Mouse (Mus musculus) heart, postnatal 10 days (tissue): ENCODE data around the gene Hbb-bs. TPM values are rescaled to one million over a fixed set of nuclear protein-coding genes. Genes with fewer than 3 reads are reported as not detected.
A peak's percentile ranks its signal among the peaks of the same experiment; 100 is the strongest.
"Not testable (repeated sequence)": the region's sequence is repeated elsewhere in the genome, so short reads cannot be mapped to it uniquely, and the experiment has no call there.

Experiments used
- DNase-seq, 2 experiments: peaks; one replicate each; pipeline ENCODE4 v3.0.0; 2021
- intact Hi-C: fragments of 180-260 bp; cut with DNase I; formaldehyde crosslinking; loops from one replicate; pipeline ENCODE4 v1.15.1; 2025
- total RNA-seq, 2 experiments: library from RNA; stranded (reverse); gene quantifications; 2 replicates each; pipeline ENCODE4 v1.2.3; 2021

Hbb-bs gene
- total RNA-seq, 2 experiments from 2014 or later, result 4,406 to 9,811 TPM

DNA sequence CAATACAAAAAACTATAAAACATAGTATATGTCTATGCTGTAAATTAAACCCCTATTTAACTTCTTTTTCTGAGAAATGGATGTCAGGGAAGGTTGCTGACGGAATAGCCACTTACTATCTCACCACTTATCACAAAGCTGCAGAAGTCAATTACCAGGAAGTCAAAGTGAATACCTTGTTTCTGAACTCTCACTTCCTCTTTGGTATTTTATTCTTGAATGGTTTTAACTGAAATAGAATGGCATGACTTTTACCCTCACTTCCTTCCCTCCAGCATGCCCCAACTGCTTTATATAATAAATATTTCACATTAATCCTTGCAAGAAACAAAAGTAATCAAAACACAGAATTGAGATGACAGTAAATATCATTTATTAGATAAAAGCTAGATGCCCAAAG lies 15.7 kb downstream of the Hbb-bs start:
- DNase-seq, result no peak
- intact Hi-C loops, result no loop called here

DNA sequence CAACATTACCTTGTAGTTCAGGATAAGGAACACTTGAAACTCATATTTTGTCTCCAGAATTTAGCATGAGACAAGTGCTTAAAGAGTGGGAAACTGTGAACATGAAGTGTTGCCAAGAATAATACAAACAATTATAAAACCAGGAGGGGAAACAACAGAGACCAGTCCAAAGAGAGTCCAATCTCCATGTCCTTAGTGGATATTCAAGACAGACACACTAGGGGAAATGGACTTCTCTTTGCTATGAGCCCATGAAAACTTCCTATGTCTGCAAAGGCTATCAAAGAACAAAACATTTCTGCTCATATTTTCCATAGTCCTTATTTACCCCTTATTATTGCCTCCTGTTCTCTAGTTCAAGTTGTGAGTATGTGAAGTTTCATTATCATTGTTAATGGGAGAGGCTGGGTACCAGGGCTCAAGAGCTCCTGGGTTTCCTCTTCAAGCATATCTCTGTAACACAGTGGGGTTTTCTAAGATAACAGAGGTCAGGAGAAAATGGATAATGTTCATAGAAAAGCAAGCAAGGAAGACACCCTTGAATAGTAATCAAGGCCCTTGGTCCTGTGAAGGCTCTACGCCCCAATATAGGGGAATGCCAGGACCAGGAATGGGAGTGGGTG lies 16.6 kb downstream of the Hbb-bs start:
- intact Hi-C loops, result no loop called here
- no peak for DNase-seq

DNA sequence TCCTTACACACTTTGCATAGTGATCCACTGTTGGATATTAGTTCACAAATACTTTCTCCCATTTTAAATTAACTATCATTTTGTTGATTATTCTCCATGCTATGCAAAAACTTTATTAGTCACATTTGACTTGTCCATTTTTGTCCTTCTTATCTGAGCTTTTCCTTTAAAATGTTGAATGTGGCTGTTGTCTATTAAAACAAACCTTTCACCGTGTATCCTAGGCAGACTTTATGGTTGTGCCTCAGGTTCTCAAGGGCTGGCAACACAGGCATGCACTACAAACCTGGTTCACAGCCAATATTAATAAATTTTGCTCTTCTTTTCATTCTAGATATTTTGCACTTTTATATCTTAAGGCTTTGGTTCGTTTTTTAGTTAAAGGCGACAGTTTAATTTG lies 17.1 kb downstream of the Hbb-bs start:
- intact Hi-C loops, result no loop called here
- no peak for DNase-seq

DNA sequence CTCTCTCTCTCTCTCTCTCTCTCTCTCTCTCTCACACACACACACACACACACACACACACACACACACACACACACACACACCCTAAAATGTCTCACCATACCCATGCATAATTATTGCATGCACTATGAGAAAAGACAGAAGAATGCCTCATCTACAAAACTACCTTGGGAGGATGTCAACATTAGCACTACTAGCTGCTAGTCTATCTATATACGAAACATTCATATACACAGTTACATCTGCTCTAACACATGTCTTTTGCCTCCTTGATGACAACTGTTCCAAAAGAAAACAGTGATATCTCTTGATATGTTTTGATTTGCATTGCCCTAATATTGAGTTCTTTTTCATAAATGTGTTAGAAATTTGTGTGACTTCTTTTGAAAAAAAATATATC lies 17.6 kb downstream of the Hbb-bs start:
- intact Hi-C loops, result no loop called here

DNA sequence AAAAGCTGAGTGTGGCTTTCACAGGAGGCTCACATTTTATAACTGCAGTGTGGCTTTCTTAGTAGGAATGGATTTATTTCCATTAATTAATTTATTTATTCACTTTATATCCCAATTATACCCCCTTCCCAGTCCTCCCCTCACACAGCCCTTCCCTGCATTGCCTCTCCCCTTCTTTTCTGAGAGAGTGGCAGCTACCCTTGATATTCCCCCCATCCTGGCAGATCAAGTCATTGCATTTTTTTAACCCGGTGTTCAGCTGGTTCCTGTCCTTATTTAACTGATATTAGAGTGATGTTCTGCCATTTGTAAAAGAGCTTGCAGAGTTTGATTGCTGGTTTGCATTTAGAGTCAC lies 18.1 kb downstream of the Hbb-bs start:
- DNase-seq, result no peak
- intact Hi-C loops, result no loop called here

More for the DNA sequence above, 17.6 kb downstream of the Hbb-bs start:
- no peak for DNase-seq

DNA sequence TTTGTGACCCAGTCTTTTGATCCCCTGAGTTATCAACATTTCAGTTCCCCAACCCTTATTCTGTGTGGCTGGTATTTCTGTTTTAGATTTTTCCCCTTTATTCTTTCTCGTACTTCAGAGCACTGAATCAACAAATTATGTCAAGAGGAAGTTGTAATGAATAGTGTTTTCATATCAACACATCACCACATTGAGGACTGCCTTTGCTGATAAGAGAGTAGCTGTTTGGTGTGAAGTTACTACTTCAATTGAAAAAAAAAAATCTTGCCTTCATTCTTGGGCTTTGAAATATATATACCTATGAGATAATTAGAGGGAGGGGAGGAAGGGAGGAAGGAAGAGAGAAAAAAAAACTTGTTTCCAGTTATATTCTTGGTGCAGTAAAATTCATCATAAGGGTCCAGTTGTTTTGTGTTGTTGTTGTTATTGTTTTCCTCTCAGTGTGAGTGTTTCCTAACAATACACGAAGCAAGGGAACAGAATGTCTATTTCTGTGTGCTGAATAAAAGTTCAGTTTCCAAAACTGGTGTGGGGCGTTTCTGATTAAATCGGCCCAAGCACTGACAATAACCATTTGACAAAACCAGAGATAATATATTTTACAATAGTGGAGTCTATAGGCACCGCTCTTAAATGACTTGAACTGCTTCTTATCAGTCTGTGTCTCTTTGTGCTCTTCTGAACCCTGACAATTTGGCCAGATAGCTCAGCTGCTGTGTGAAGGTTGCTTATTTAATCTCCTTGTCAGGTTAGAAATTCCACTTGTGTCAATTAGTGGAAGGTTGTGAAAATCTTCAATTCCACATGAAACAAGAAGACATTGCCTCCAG lies 18.7 kb downstream of the Hbb-bs start:
- intact Hi-C loops, result no loop called here
- DNase-seq, result no peak

DNA sequence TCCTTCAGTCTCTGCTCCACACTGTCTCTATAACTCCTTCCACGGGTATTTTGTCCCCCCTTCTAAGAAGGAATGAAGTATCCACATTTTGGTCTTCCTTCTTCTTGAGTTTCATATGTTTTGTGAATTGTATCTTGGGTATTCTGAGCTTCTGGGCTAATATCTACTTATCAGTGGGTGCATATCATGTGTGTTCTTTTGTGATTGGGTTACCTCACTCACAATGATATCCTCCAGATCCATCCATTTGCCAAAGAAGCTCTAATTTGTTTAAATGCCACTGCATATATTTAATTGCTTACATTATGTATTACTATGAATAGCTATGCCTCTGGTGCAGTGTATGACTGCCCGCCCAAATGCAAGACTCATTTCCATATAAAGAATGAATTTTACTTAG lies 19.8 kb downstream of the Hbb-bs start:
- intact Hi-C loops, DNase-seq: not testable (repeated sequence)

DNA sequence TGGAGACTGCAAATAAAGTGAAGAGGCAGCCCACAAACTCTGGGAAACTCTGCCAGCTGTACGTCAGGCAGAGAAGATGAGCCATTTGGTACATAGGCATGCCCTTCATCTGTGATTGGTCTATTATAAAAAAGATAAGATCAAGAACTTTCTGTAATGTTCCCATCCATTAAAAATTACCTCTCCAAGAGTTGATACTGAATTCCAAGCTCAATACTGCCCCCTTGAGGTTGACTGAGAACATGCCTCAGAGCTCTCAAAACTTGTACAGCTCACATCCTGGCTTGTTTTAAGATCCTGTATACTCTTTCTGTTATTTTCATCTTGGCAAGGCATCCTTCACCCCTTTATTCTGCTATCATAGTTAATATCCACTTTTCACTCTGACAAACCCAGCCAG lies 21.0 kb downstream of the Hbb-bs start:
- peak; percentile 2 to 35 for DNase-seq
- intact Hi-C loops, result no loop called here

DNA sequence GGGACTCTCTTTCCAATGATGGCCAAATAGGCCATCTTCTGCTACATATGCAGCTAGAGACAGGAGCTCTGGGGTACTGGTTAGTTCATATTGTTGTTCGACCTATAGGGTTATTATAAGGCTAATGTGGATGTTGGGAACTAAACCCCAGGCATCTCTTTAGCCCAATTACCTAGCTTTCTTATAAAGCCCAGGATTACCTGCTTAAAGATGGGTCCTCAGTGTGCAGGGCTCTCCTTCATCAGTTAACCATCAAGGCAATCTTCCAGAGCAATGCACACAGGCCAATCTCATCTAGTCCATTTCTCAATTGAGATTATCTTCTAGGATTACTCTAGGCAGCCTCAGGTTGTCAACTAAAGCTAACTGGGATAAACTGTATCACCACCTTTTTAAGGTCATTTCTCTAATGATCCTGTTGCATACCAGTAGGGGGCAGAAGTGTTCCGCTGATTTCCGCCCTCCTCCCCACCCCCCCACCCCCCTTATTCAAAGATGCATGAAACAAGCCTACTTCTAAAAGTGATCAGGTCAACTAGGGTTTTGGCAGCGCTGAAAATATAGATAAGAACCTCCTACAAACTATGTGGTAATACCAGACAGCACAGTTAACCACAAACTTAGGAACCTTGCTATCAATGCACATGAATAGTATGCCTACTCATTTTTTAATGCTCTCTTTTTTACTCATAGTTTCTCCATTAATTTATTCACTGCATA lies 35.1 kb downstream of the Hbb-bs start:
- intact Hi-C loops, result loop anchor here (1.0 to 5.0 kb wide), 2 partner anchors 79 to 149 kb away; no protein-coding TSS in a partner anchor
- peak in 1 of 2 experiments; percentile 3 for DNase-seq

DNA sequence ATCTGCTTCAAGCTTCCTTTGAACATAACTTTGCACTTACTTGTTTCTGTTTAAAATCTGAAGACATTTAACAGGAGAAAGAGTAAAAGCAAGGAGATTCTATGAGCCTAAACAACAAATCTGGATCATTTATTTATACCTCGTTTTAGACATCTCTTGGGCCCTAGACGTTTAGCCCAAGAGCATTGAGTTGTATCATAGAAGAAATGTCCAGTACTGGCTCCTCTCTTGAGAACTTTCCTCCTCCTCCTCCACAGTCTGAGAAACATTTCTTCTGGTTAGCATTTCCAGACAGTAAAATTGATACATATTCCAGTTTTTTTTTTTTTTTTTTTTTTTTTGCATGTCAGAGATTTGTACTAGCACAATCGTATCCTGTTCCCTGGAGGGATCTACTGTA lies 36.2 kb downstream of the Hbb-bs start, which contains the start of gene Olfr67:
TSS of gene Olfr67 (minus strand) at position 101 of the 400 bp plus-strand sequence.
- intact Hi-C loops, result loop anchor here (5.0 kb wide), 1 partner anchor 81 kb away; no protein-coding TSS in a partner anchor
- no peak for DNase-seq

DNA sequence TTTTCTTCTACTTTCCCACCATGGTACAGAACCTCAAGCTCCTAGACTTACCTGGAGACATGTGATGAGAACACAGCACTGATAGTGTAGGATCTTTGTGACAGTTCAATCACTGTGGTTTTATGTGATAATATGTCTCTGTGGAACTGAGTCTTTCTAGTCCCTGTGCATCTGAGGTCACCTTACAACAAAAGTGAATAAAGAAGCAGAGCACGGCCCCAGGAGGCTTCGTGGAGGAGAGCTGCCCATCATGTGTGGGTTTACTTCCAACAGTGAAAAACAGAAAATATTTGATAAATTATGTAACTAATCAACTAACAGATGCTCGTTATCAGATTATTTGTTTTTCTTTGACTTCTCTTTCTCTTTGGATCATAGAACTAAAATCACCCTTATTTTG lies 48.3 kb downstream of the Hbb-bs start, which contains the start of gene Olfr68:
TSS of gene Olfr68 (minus strand) at position 101 of the 400 bp plus-strand sequence.
- intact Hi-C loops, result no loop called here
- no peak for DNase-seq

DNA sequence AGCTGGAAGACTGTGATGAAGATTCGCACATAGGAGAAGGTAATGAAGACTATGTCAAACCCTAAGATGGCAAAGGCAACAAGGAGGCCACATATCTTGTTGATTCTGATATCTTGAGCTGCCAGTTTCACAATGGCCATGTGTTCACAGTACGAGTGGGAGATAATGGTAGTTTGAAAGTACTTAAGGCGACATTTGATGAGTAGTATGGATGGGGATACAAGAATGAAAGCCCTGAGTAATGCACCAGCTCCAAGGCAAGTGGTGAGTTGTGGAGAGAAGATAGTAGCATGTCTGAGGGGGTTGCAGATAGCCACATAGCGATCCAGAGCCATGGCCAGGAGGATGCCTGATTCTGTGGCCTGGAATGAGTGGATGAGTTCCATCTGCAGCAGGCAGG lies 50.2 kb downstream of the Hbb-bs start:
- intact Hi-C loops, DNase-seq: not testable (repeated sequence)

Other genes with a start within 250 kb of the Hbb-bs start
- not detected for gene Olfr618, start 238.0 kb downstream of the Hbb-bs start, total RNA-seq
- not detected for gene Olfr619, start 227.5 kb downstream of the Hbb-bs start, total RNA-seq
- gene Olfr620, start 215.6 kb downstream of the Hbb-bs start, total RNA-seq, result not detected
- not detected for gene Olfr622, start 185.4 kb downstream of the Hbb-bs start, total RNA-seq
- not detected for gene Olfr623, start 164.4 kb downstream of the Hbb-bs start, total RNA-seq
- not detected for gene Olfr624, start 156.9 kb downstream of the Hbb-bs start, total RNA-seq
- gene Olfr625-ps1, start 145.4 kb downstream of the Hbb-bs start, total RNA-seq, result not detected
- gene Olfr243, start 113.4 kb downstream of the Hbb-bs start, total RNA-seq, result not detected
- not detected for gene Olfr628, start 97.7 kb downstream of the Hbb-bs start, total RNA-seq
- not detected for gene Olfr629, start 83.2 kb downstream of the Hbb-bs start, total RNA-seq
- gene Olfr630, start 70.8 kb downstream of the Hbb-bs start, total RNA-seq, result not detected
- not detected for gene Olfr69, start 56.5 kb downstream of the Hbb-bs start, total RNA-seq
- gene Olfr68, start 48.4 kb downstream of the Hbb-bs start, total RNA-seq, result not detected
- gene Olfr67, start 36.3 kb downstream of the Hbb-bs start, total RNA-seq, result not detected
- 1,000 to 10,000 TPM in 1 of 2 experiments, 100 to 1,000 TPM in 1; 560 to 1,219 TPM for gene Hbb-bt, start 14.1 kb downstream of the Hbb-bs start, total RNA-seq
- gene Hbb-bh2, start 12.4 kb upstream of the Hbb-bs start, total RNA-seq, result not detected
- gene Hbb-bh1, start 15.1 kb upstream of the Hbb-bs start, total RNA-seq, result not detected
- not detected for gene Hbb-y, start 25.1 kb upstream of the Hbb-bs start, total RNA-seq
- gene Olfr66, start 58.2 kb upstream of the Hbb-bs start, total RNA-seq, result not detected
- gene Olfr64, start 66.4 kb upstream of the Hbb-bs start, total RNA-seq, result not detected
- not detected for gene Olfr65, start 75.4 kb upstream of the Hbb-bs start, total RNA-seq
- not detected for gene Olfr631, start 100.7 kb upstream of the Hbb-bs start, total RNA-seq
- not detected for gene Olfr632, start 106.3 kb upstream of the Hbb-bs start, total RNA-seq
- not detected for gene Olfr633, start 116.3 kb upstream of the Hbb-bs start, total RNA-seq
- not detected for gene Olfr635, start 143.1 kb upstream of the Hbb-bs start, total RNA-seq
- not detected for gene Olfr638, start 170.7 kb upstream of the Hbb-bs start, total RNA-seq
- not detected for gene Olfr639, start 189.2 kb upstream of the Hbb-bs start, total RNA-seq
- not detected for gene Olfr640, start 197.5 kb upstream of the Hbb-bs start, total RNA-seq
- gene Olfr641, start 207.3 kb upstream of the Hbb-bs start, total RNA-seq, result not detected
- gene Olfr642, start 224.6 kb upstream of the Hbb-bs start, total RNA-seq, result not detected
- gene 4930516K23Rik, start 233.3 kb upstream of the Hbb-bs start, total RNA-seq, result not detected
- not detected for gene Olfr644, start 243.8 kb upstream of the Hbb-bs start, total RNA-seq